Mouse (Mus musculus): Measurements from ENCODE around the gene Gpr135. TPM values are rescaled to one million over a fixed set of nuclear protein-coding genes. Genes with fewer than 3 reads are reported as not detected.

Gene Gpr135
- polyA plus RNA-seq (2012; rRNA removed): 0.24 and 0.34 TPM in 2 replicates

GRCm38 (mm10) chr12:72070327-72071269 is at the start of gene Gpr135:
TSS of gene Gpr135 (minus strand) at chr12:72071125.
- DNase-seq (ENCODE audit: low read depth, low spot score): no peak
- under 1% methylated on average over 94 of the region's 94 CpGs for WGBS

DNA sequence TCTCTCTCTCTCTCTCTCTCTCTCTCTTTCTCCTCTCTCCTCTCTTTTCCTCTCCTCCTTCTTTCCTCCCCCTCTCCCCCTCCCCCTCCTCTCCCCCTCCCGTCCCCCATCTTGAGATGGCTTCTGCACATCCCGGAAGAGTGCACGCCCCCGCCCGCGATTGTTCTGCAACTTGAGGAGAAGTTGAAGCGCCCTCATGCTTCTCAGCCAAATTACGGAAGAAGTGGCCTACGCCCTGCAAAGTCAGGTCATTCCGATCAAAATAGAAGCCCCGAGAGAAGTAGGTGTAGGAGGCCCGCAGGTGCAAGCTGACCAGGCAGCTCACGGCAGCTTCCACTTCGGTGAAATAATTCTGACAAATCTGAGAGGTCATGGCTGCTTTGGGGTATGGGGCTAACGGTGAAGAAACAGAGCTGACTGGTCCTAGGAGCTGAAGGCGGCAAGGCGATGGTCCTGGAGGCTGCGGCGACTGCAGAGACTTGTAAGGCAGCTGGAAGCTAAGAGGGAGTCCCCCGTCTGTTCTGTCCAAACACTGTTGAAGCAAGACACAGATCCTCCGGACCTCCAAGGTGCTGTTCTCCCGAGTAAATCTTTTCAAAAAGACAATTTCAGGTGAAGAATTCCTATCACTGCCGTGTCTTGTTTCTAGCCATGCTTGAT is 44.9 kb upstream of the Gpr135 start:
- DNase-seq (ENCODE audit: low read depth, low spot score): no peak
- 67% methylated on average over 22 of the region's 23 CpGs for WGBS

GRCm38 (mm10) chr12:72115126-72115525 is 44.2 kb upstream of the Gpr135 start:
- 65% methylated on average over 6 of the region's 6 CpGs for WGBS
- DNase-seq (ENCODE audit: low read depth, low spot score): no peak

DNA sequence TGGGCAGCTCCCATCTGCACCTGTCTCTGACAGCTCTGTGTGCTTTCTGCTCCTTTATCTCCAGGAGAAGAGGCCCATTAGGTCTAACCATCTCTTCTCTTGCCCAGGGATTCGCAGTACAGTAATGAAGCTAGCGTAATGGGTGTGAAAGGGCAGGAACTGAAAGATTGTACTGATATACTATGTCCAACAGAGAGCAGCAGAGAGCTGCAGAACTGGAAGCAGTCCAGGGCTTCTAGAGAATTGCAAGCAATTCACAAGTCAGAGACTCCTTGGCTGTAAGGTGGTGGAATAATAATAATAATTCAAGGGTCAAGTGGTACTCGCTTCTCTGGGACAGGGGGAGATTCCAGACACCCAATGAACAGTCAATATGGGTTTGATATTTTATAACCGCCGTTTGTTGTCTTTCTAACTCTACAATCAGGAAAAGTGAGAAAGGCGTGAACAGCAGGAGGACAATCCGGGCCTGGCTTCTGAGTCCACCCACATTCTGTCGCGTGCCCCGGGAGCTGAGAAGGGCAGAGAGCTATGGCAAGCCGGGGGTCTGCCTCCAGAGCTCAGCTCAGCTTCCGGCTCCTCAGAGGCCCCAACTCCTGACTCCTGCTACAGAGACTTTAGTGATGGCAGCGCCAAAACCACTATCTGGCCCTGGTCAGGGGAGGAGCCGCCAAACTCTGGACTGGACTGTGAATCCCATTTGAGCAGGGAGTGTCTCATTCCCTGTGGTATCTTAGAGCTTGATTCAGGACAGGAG is 33.8 kb upstream of the Gpr135 start:
- peak; percentile 64 for DNase-seq (ENCODE audit: low read depth, low spot score)
- WGBS: 23% methylated on average over 14 of the region's 14 CpGs

GRCm38 (mm10) chr12:72104027-72104426 is 33.1 kb upstream of the Gpr135 start:
- 78% methylated on average over 5 of the region's 5 CpGs for WGBS
- DNase-seq (ENCODE audit: low read depth, low spot score): no peak

GRCm38 (mm10) chr12:72102776-72103175 is 31.9 kb upstream of the Gpr135 start:
- DNase-seq (ENCODE audit: low read depth, low spot score): no peak
- 64% methylated on average over 6 of the region's 6 CpGs for WGBS

DNA sequence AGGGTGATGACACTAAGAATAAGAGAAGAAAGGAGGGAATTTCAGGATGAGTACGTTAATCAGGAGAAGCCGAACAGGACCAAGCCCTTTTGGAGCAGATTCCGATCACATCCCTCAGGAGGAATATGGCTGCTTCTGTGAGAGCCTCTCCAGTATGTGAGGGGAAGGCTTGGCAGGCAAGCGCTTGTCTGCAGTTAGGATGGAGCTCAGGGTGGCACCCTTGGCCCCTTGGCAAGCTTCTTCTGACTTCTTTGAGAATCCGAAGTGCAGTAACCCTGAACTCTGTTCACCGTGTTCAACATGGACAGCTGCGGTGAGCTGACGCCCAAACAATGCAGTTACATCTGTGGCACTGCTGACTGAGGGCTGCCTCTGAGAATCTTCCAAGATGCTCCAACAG is 26.0 kb upstream of the Gpr135 start:
- no peak for DNase-seq (ENCODE audit: low read depth, low spot score)
- 92% methylated on average over 8 of the region's 8 CpGs for WGBS

DNA sequence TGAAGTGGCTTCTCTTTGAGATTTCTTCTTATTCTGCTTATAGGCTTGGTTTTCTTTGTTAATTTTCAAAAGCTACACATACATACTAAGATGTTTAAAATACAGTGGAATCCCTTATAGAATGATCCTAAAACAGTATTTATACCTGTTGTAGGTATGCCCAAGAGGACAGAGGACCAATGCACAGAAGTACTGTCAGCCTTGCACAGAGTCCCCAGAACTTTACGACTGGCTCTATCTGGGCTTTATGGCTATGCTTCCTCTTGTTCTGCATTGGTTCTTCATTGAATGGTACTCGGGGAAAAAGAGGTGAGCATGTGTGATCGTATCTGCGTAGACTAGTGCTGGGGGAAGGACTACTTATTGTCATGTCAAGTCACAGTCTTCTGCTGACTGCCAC is 18.9 kb upstream of the Gpr135 start:
- 78% methylated on average over 4 of the region's 4 CpGs for WGBS
- DNase-seq (ENCODE audit: low read depth, low spot score): no peak

- no peak for DNase-seq (ENCODE audit: low read depth, low spot score)
- WGBS: under 1% methylated on average over 18 of the region's 18 CpGs
Observed at GRCm38 (mm10) chr12:72086166-72086825, 15.4 kb upstream of the Gpr135 start.

DNA sequence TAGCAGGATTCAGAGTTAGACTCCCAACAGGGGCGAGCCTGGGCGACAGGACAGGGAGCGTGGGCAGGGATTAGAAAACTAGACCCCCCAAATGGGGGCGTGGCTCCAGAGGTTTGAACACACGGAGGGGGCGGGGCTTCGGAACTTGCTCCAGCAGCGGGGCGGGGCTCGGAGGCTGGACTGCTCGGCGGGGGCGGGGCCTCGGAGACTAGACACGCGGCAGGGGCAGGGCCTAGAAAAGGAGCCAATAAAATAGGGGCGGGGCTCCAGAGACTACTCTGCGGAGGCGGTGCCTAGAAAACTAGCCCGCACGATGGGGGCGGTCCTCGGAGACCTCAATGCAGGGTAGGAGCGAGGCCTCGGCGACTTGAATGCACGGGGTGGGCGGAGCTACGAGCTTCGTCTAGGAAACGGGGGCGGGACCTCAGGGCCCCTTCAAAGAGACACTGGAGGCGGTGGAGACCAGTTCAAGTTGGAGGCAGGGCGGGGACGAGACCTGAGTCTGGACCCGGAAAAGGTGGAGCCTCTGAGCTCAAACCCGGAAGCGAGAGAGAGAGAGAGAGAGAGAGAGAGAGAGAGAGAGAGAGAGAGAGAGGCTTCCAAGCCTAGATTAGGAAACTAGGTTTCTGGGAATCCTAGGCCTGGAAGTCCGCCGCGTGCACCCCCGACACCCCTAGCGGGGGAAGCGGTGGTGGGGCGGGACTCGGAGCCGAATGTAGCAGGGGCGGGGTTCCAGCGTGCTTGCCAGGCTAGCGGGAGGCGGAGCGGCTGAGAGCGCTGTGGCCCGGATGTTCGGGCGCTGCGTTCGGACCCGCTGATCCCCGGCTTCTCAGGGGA is 14.6 kb upstream of the Gpr135 start, which contains the start of the genes L3hypdh and Jkamp:
Gene L3hypdh (minus strand): TSS at position 111 of the 837 bp plus-strand sequence.
Gene Jkamp (plus strand): TSS at position 261 of the 837 bp plus-strand sequence.
- 2% methylated on average over 60 of the region's 60 CpGs for WGBS
- DNase-seq (ENCODE audit: low read depth, low spot score): peak; percentile 99

- under 1% methylated on average over 31 of the region's 31 CpGs for WGBS
- DNase-seq (ENCODE audit: low read depth, low spot score): no peak
Observed at GRCm38 (mm10) chr12:72085024-72085328, 14.1 kb upstream of the Gpr135 start.

DNA sequence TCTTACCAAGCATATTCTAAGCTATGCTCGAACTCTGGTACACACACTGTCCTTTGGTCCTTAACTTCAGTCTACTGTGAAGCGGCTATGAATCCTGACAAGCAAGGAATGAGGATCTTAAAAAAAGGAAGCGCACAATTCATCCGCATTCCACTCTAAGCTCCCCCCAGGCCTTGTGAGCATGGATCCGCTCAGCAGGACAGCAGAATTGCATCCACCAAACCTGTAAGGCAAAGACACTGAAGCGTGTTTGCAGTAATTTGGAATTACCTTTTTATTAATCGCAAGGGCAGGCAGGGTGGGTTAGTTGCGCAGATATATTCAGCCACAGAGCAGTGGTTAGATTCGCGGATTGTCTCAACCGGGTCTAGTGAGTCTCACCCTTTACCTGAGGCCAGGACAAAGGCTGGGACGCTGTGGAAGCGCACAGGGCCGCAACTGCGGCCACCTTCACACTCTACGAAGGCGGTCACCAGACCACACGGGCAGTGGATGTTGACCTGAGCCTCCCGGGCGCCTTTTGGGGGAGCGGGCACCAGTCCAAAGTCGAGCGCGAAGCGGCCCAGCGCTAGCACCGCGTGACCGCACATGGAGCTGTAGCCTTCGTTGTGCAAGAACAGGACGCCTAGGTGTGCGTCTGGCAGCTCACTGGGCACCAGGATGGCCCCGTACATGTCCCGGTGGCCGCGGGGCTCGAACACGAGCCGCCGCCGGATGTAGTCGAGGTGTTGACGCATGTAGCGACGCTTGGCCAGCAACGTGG is 13.5 kb upstream of the Gpr135 start:
- DNase-seq (ENCODE audit: low read depth, low spot score): no peak
- WGBS: 6% methylated on average over 46 of the region's 46 CpGs

DNA sequence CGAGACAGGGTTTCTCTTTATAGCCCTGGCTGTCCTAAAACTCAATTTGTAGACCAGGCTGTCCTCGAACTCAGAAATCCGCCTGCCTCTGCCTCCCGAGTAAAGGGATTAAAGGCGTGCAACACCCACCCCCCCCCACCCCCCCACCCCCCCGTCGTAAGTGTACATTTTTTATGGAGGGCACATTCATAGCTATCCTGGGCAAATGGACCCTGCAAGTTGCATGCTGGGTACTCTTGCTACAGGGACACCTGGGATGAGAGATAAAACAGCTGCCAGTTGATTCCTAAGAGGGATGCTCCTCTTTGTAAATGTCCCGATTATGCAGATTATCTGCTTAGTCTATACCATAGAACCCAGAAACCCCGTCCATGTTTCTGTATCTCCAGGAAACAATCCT is 12.3 kb upstream of the Gpr135 start:
- 53% methylated on average over 9 of the region's 9 CpGs for WGBS
- DNase-seq (ENCODE audit: low read depth, low spot score): no peak

DNA sequence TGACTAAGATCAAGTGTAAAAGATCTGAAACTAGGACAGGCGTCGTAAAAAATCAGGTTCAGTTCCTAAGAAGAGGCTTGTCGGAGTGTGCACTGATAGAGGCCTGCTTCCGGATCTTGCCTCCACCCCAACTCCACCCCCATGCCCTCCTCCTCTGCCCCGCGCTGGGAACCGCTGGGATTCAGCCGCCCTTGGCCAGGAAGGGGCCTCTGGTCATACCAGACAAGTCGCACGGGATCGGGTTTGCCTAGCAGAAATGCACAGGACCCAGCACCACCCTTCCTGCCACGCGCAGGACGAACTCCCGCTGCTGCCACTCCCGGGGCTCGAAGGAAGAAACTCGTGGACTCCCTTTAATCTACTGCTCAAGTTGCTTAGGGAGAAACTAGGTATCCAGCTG is 11.4 kb upstream of the Gpr135 start:
- WGBS: 15% methylated on average over 18 of the region's 18 CpGs
- no peak for DNase-seq (ENCODE audit: low read depth, low spot score)

GRCm38 (mm10) chr12:72081961-72082360 is 11.0 kb upstream of the Gpr135 start:
- 58% methylated on average over 3 of the region's 3 CpGs for WGBS
- no peak for DNase-seq (ENCODE audit: low read depth, low spot score)

DNA sequence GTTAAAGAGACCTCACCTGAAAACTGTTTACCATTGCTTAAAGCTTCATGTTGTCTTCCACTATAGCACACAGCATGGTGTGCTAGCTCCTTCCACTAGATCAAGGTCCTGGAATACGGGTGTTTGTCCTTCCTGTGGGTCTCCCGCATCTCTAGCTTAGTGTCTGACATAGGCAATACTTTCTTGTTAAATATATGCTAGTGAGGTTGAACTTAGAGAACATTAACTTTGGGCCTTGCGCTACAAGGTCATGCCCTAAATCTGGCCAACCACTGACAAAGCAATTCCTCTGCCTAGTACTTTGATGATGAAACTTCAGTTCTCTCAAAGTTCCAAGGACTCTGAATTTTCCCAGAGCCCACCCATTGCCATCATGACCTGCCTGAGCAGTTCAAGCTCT is 7.3 kb upstream of the Gpr135 start:
- no peak for DNase-seq (ENCODE audit: low read depth, low spot score)
- WGBS: 89% methylated on average over 3 of the region's 3 CpGs

DNA sequence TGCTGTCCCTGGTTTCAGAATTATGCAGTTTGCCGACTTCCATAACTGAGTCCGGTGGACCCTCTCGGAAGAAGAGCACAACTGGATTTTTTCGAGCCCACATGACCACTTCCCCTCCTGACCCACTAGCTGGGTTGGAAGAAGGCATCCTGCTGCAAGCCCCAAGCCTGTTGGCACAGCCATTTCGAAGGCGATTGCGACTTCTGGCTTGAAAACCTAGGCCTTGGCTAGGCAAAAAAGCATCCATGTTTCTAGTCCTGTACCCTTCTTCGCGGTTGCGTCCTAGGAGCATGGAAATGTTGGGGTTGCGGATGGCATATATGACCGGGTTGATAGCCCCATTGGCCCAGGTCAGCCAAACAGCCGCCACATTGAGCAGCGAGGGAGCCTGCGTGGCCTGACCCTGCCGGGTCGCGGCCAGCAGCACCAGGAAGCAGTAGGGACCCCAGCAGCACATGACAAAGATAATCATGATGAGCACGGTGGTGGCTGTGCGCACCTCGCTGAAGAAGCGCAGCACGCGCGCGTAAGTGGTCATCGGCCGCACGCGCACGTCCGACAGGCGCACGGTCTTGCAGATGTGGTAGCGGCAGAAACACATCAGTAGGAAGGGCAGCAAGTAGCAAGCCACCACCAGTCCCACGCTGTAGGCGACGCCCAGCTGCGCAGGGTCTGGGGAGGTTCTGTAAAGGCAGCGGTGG is 1.1 kb downstream of the Gpr135 start:
- no peak for DNase-seq (ENCODE audit: low read depth, low spot score)
- 16% methylated on average over 40 of the region's 40 CpGs for WGBS

DNA sequence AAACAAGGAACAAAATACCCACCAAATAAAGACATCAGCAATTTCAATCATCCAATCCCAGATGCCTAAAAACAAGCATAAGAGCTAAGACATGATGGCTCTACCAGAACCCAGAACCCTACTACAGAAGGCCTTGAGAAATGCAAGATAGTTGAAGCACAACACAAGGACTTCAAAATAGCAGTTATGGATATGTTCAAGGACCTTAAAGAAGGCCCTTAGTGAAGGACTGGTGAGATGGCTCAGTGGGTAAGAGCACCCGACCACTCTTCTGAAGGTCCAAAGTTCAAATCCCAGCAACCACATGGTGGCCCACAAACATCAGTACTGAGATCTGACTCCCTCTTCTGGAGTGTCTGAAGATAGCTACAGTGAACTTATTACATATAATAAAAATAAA is 13.1 kb downstream of the Gpr135 start:
- WGBS: 66% methylated on average over 1 of the region's 1 CpGs
- DNase-seq (ENCODE audit: low read depth, low spot score): no peak
